In the genomic region with DNA sequence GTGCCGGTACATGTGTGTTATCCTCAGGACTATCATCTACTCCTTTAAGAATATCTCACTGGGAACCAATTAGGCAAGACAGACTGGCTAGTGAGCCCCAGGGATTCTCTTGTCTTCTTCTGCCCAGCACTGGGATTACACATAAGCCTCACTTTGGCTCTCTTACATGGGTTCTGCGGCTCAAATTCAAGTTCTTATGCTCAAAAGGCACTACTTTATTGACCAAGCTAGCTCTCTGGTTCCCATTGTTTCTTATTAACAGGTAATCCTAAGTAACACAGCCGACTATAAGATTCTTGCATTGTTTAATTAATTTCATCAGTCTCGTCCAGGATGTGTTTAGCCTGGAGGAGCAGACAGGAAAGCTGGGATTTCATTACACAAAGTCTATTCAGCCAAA, we compare ENCODE assay signal across 12 mouse cellular contexts.
"Had no signal": no experiment of that assay in that cellular context is flagged by ENCODE, and none has a peak within 500 bp of the region (broad histone marks: within the 10 kb centered on the region; RNA-seq: fewer than 3 reads in every experiment).

No protein-coding gene starts in this region.

- H3K4me2 ChIP-seq: liver, embryonic 13.5 days; neural tube, embryonic 12.5 days; neural tube, embryonic 15.5 days had no signal

- H3K27ac ChIP-seq: liver, embryonic 13.5 days; neural tube, embryonic 12.5 days; neural tube, embryonic 15.5 days had no signal

- H3K36me3 ChIP-seq: liver, embryonic 13.5 days; neural tube, embryonic 12.5 days; neural tube, embryonic 15.5 days had no signal

- DNase-seq: kidney, adult 9 months; kidney, postnatal 14 days; kidney, postnatal 4 days; left cerebral cortex, postnatal 4 days; liver, embryonic 13.5 days; lung, adult 2 months; lung, postnatal 14 days; lung, postnatal 4 days; thymus, adult 18-20 months; thymus, postnatal 36 days had no signal

- H3K27me3 ChIP-seq: liver, embryonic 13.5 days; neural tube, embryonic 12.5 days; neural tube, embryonic 15.5 days had no signal

- H3K4me3 ChIP-seq: liver, embryonic 13.5 days; neural tube, embryonic 12.5 days; neural tube, embryonic 15.5 days had no signal

- H3K9me3 ChIP-seq: liver, embryonic 13.5 days; neural tube, embryonic 12.5 days; neural tube, embryonic 15.5 days had no signal

- H3K9ac ChIP-seq: liver, embryonic 13.5 days; neural tube, embryonic 12.5 days; neural tube, embryonic 15.5 days had no signal
